Mouse (Mus musculus): Measurements from ENCODE around the gene Chrnd. TPM values are rescaled to one million over a fixed set of nuclear protein-coding genes. Genes with fewer than 3 reads are reported as not detected.

The Chrnd gene
- polyA plus RNA-seq, 1 experiment from 2014 or later = 0.87 TPM

GRCm38 (mm10) chr1:87211431-87211830 is 21.0 kb downstream of the Chrnd start:
- Histone ChIP-seq H3K4me3 (no peak overlapping the region), H3K4me1 (peaks cover 23% of the 10 kb centered on the region), H3K9ac (no peak overlapping the region), H3K27me3 (peaks cover 19% of the 10 kb centered on the region), H3K9me3 (no peaks in the 10 kb centered on the region), H3K27ac (no peak overlapping the region), H3K36me3 (no peaks in the 10 kb centered on the region), H3K4me2 (no peak overlapping the region)
- WGBS = 83% methylated on average over 4 of the region's 4 CpGs
- ATAC-seq (ENCODE audit: insufficient number of reproducible peaks, insufficient read depth, low FRiP score, low TSS enrichment, low read depth) = no peak

DNA sequence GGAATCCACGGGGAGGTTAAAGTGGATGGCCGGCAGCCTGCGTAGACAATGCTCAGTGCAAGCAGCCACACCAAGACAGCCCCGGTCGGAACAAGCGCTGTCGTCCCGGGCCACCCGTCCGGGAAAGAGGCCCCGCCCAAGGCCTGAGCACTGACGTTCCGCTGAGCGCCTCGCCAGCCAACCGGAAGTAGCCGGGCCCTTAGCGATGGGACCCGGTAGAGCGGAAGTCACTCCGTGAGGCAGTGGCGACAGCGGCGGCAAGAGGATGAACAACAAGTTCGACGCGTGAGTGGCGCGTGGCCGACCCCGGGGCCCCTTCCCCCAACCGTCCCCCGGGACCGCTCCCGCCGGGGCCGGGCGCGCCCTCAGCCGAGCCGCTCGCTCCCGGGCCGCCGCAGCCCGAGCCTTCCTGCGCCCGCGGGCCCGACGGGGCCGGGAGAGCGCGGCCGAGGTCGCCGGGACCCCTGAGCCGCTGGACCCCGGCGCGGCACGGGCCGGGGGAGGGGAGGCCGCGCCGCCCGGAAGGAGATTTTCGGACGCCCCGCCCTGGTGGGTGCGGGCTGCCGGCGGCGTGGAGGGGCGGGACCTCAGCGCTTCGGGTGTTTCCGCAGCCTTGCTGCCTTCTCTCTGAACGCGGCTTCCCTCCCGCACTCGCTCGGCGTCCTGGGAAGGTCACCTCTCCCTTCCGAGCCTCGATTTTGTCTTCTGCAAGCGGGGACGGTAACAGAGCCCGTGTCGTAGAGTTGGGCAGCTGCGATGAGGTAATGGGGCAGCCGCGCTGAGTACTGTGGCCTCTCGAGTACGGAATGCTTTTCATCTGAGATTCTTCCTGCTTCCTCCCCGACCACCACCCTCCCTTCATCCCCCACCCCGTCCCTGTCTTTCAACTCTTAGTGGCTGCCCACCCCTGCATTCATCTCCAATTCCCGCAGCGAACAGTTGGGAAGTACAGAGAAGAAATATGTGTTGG is 23.6 kb downstream of the Chrnd start, which contains the start of gene Eif4e2:
Gene Eif4e2, plus strand, starts transcription at position 180 of the 970 bp plus-strand sequence.
- no peaks in the 10 kb centered on the region for H3K27me3 ChIP-seq
- peaks cover 31% of the 10 kb centered on the region for H3K4me1 ChIP-seq
- WGBS = under 1% methylated on average over 89 of the region's 99 CpGs
- H3K4me2 ChIP-seq = peak within 1 kb of the TSS; percentile 83
- peak within 1 kb of the TSS; percentile 80 for H3K4me3 ChIP-seq
- H3K9ac ChIP-seq = peak within 1 kb of the TSS; percentile 97
- H3K9me3 ChIP-seq = no peaks in the 10 kb centered on the region
- ATAC-seq (ENCODE audit: insufficient number of reproducible peaks, insufficient read depth, low FRiP score, low TSS enrichment, low read depth) = peak; percentile 90
- H3K36me3 ChIP-seq = peaks cover 9% of the 10 kb centered on the region; the same call in 1 of the 2 replicates
- peak within 1 kb of the TSS; percentile 99 for H3K27ac ChIP-seq

DNA sequence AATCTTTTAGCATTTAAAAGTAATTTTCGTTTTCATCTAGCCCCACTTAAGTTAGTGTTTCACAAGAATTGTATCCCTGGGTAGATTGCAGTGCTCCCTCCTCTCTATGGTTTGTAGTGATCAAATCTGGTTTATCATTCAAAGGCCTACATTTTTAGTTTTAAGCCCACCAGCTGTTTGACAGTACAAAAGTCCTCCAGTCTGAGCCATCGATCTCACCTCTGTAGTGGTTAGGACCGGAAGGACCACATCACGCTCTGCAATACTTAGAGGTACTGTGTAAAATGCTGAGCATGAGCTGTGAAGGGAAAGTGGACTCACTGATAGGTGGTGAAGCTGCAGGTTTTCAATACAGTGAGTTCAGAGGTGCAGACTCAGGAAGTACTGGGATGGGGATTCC is 24.3 kb downstream of the Chrnd start:
- Histone ChIP-seq H3K9ac (peak overlapping the region; percentile 97), H3K4me2 (peak overlapping the region; percentile 83), H3K4me1 (peaks cover 31% of the 10 kb centered on the region), H3K4me3 (peak overlapping the region; percentile 80), H3K27ac (peak overlapping the region; percentile 99; the same call in 1 of the 2 replicates), H3K9me3 (no peaks in the 10 kb centered on the region), H3K27me3 (no peaks in the 10 kb centered on the region), H3K36me3 (peaks cover 15% of the 10 kb centered on the region)
- 20% methylated on average over 4 of the region's 4 CpGs for WGBS
- no peak for ATAC-seq (ENCODE audit: insufficient number of reproducible peaks, insufficient read depth, low FRiP score, low TSS enrichment, low read depth)

DNA sequence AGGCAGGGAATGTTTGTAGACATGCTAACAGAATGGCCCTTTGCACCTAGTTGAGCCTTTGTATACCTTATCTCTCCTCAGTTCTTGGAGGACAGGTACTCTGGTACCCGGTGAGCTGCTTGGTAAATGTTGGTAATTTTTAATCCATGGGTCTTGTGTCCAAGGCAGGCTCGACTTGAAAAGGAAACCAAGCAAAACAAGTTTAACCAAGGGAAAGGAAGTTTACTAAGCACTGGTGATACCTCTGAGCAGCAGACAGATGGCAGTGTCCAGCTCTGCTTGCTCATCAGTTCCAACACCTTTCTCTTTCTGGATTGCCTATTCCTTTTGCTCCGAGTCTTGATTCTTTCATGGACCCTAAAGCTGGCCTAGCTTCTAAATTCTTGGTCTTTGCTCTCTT is 27.5 kb downstream of the Chrnd start:
- H3K9me3 ChIP-seq = no peaks in the 10 kb centered on the region
- H3K4me2 ChIP-seq = no peak overlapping the region
- H3K36me3 ChIP-seq = peaks cover 46% of the 10 kb centered on the region
- peaks cover 30% of the 10 kb centered on the region for H3K4me1 ChIP-seq
- no peak overlapping the region for H3K27ac ChIP-seq
- H3K4me3 ChIP-seq = no peak overlapping the region
- WGBS = 67% methylated on average over 3 of the region's 3 CpGs
- H3K27me3 ChIP-seq = no peaks in the 10 kb centered on the region
- ATAC-seq (ENCODE audit: insufficient number of reproducible peaks, insufficient read depth, low FRiP score, low TSS enrichment, low read depth) = no peak
- no peak overlapping the region for H3K9ac ChIP-seq

- ATAC-seq (ENCODE audit: insufficient number of reproducible peaks, insufficient read depth, low FRiP score, low TSS enrichment, low read depth) = no peak
- Histone ChIP-seq H3K27ac (no peak overlapping the region), H3K9me3 (no peaks in the 10 kb centered on the region), H3K4me2 (no peak overlapping the region), H3K4me1 (no peaks in the 10 kb centered on the region), H3K9ac (no peak overlapping the region), H3K27me3 (no peaks in the 10 kb centered on the region), H3K36me3 (peaks cover 97% of the 10 kb centered on the region), H3K4me3 (no peak overlapping the region)
- 94% methylated on average over 8 of the region's 8 CpGs for WGBS
Measured at GRCm38 (mm10) chr1:87225739-87226138, 35.3 kb downstream of the Chrnd start.

DNA sequence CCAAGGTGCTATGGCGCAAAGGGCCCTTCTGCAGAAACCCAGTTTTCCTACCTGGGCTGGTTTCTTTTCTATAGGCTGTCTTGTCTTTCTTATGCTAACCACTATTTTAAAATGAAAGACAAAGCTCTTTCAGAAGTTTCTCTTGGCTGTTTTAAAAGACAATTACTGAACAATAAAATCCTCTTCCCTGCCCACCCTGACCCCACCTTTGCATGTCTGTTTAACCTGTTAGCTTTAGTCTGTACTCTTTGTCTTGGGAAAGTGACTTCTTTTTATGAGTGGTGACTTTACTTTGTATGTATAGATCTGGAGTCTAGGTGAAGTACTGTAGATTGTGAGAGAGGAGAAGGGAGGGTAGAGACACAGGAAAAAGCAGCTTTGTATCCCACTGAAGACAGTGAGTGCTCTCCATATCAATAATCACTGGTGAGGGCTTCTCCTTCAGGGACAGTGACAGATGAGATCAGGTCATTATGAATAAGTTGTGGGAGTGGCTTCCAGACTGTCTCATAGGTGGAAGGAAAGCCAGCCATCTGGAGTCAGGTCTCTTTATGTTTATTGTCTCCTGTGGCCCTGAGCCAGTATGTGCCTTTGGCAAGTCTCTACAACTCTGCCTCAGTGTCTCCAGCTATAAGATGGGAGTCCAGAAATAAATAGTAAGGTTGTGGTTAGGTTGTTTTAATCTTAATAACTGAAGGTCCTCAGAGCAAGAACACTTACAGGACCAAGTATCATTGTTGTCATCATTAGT is 36.2 kb downstream of the Chrnd start:
- Histone ChIP-seq H3K9me3 (no peaks in the 10 kb centered on the region), H3K9ac (no peak overlapping the region), H3K27me3 (no peaks in the 10 kb centered on the region), H3K27ac (no peak overlapping the region), H3K36me3 (peaks cover 95% of the 10 kb centered on the region), H3K4me1 (no peaks in the 10 kb centered on the region), H3K4me3 (no peak overlapping the region), H3K4me2 (no peak overlapping the region)
- ATAC-seq (ENCODE audit: insufficient number of reproducible peaks, insufficient read depth, low FRiP score, low TSS enrichment, low read depth) = no peak
- 95% methylated on average over 1 of the region's 1 CpGs for WGBS

- WGBS = 89% methylated on average over 3 of the region's 3 CpGs
- Histone ChIP-seq H3K36me3 (peaks cover 95% of the 10 kb centered on the region), H3K27ac (no peak overlapping the region), H3K9ac (no peak overlapping the region), H3K9me3 (no peaks in the 10 kb centered on the region), H3K4me3 (no peak overlapping the region), H3K4me2 (no peak overlapping the region), H3K4me1 (no peaks in the 10 kb centered on the region), H3K27me3 (no peaks in the 10 kb centered on the region)
- ATAC-seq (ENCODE audit: insufficient number of reproducible peaks, insufficient read depth, low FRiP score, low TSS enrichment, low read depth) = no peak
Measured at GRCm38 (mm10) chr1:87227160-87227550, 36.7 kb downstream of the Chrnd start.

DNA sequence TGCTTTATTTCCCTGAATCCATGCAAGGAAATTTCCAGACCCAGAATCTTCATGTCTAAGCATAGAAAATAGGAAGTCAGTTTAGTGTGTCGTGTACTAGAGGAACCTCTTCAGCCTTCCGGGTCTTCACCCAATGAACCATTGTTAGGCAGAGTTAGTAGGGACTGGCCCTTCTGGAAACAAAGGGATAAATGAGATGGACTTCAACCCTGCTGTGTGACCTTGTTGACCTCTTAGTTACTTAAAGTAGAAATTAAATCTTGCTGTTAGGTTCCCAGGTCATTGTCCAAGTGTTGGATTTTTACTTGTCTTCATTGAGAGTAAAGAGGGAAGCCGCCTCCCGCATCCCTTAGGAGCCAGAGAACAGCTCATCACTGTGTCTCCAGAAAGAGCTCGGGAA is 40.2 kb downstream of the Chrnd start:
- H3K9ac ChIP-seq = no peak overlapping the region
- no peak overlapping the region for H3K4me2 ChIP-seq
- peaks cover 91% of the 10 kb centered on the region for H3K36me3 ChIP-seq
- H3K27ac ChIP-seq = no peak overlapping the region
- no peak overlapping the region for H3K4me3 ChIP-seq
- WGBS = 82% methylated on average over 5 of the region's 5 CpGs
- no peak for ATAC-seq (ENCODE audit: insufficient number of reproducible peaks, insufficient read depth, low FRiP score, low TSS enrichment, low read depth)
- no peaks in the 10 kb centered on the region for H3K9me3 ChIP-seq
- no peaks in the 10 kb centered on the region for H3K27me3 ChIP-seq
- H3K4me1 ChIP-seq = no peaks in the 10 kb centered on the region

DNA sequence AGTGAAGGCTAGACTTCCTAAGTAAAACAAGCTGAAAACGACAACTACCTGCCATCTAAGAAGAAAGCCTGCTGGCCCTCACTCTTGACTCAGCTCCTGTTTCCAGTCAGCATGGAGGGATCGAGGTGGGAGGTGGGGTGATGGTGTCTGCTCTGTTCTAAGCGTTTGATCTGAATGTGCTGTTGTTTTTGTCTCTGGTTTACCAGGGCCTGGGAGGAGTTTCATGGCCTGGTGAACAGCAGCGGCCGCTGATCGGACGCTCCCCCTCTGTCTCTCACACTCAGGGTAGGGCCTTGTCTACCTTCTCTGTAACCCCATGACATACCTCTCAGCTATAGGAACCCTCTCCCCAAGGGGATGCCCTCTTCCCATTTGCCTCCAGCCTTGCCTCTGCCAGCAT is 41.8 kb downstream of the Chrnd start:
- no peak overlapping the region for H3K4me2 ChIP-seq
- WGBS = 76% methylated on average over 7 of the region's 7 CpGs
- H3K27ac ChIP-seq = no peak overlapping the region
- H3K36me3 ChIP-seq = peaks cover 87% of the 10 kb centered on the region
- no peaks in the 10 kb centered on the region for H3K27me3 ChIP-seq
- no peak for ATAC-seq (ENCODE audit: insufficient number of reproducible peaks, insufficient read depth, low FRiP score, low TSS enrichment, low read depth)
- no peak overlapping the region for H3K4me3 ChIP-seq
- no peaks in the 10 kb centered on the region for H3K4me1 ChIP-seq
- H3K9ac ChIP-seq = no peak overlapping the region
- no peaks in the 10 kb centered on the region for H3K9me3 ChIP-seq

DNA sequence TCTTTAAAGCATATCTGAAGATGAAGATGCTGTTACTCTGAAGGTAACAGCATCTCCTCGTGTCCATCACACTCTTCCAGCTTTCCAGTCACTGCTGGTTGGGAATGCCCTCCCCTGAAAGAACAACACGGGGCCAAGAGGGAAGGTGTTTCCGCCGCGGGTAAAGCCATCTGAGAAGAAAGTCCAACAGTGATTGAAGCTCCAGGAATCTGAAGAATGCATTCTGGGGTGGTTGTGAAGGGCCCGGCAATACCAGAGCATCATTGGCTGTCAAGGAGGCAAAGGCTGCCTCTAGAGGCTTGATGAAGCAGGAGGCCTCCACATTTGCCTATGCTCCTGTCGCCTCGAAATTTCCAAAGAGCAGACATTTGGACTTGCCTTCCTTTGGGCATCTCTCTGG is 48.6 kb downstream of the Chrnd start:
- Histone ChIP-seq H3K27ac (no peak overlapping the region), H3K4me2 (no peak overlapping the region), H3K4me3 (no peak overlapping the region), H3K4me1 (no peaks in the 10 kb centered on the region), H3K36me3 (peaks cover 46% of the 10 kb centered on the region), H3K9ac (no peak overlapping the region), H3K27me3 (no peaks in the 10 kb centered on the region), H3K9me3 (no peaks in the 10 kb centered on the region)
- no peak for ATAC-seq (ENCODE audit: insufficient number of reproducible peaks, insufficient read depth, low FRiP score, low TSS enrichment, low read depth)
- 61% methylated on average over 8 of the region's 8 CpGs for WGBS

DNA sequence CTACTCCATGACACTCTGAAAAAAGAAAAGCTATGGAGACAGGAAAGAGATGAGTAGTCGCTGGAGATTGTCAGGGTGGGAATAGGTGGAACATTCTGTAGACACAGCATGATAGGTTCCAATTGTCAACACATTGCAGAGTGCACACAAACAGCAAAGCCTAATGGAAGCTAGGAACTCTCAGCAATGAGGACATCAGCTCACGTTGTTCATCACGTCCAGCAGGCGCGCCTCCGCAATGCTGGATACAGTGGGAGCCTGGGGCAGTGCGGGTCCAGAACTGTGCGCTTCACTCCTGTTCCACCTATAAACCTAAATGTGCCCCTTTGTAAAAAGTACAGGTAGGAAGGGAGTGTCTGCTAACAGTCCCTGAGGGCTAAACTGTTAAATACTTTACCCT is 52.6 kb downstream of the Chrnd start:
- no peak overlapping the region for H3K27ac ChIP-seq
- no peaks in the 10 kb centered on the region for H3K9me3 ChIP-seq
- H3K4me3 ChIP-seq = no peak overlapping the region
- H3K36me3 ChIP-seq = peaks cover 17% of the 10 kb centered on the region
- H3K4me1 ChIP-seq = 0 out of 2 replicates have a peak, but pooled peaks cover 3% of the 10 kb centered on the region
- H3K27me3 ChIP-seq = no peaks in the 10 kb centered on the region
- WGBS = 78% methylated on average over 8 of the region's 8 CpGs
- H3K4me2 ChIP-seq = no peak overlapping the region
- no peak overlapping the region for H3K9ac ChIP-seq
- no peak for ATAC-seq (ENCODE audit: insufficient number of reproducible peaks, insufficient read depth, low FRiP score, low TSS enrichment, low read depth)
